Mouse (Mus musculus) c-Kit-negative CD71-positive TER-119-positive erythroid progenitor cells, embryonic 14.5 days (primary cell): Measurements from ENCODE around the gene Fasn.
"Not testable (repeated sequence)": the region's sequence is repeated elsewhere in the genome, so short reads cannot be mapped to it uniquely, and the experiment has no call there.

Experiments
- DNase-seq: peaks from one replicate; pipeline ENCODE4 v3.0.0-alpha.2; 2013; ENCODE audit warnings: low read depth, low spot score

Gene Fasn

DNA sequence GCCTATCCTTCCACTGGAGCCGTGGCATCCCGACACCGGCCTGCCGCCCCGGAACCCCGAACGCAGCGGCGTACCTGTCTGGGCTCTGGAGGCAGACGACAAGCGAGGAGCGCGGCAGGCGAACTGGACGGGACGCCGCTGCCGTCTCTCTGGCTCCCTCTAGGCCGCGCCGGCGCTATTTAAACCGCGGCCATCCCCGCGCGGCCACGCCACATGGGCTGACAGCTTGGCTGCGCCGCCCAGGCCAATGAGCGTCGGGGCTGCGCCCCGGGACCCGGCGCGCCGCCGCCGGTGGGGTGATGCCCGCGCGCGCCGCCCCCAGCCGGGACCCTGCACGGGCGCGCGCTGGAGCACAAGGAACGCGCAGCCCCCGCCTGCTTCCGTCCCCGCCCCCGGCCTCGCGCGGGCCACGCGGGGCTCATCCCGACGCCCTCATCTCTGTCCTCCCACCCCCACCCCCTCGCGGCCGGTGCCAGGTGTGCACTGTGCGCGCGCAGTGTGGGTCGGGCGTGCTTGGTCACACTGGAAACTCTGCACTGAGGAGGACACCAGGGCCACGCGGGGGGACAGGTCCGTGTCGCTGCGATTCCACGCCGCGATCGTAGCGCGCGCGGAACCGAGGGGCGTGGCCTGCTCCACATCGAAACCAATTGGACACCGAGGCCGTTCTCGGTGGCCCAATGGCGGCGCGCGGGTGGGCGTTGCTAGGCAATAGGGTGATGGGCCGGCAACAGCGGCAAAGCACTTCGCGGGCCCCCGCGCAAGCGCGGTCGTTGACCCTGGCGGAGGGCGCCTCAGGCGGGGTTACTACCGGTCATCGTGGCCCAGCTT lies at the start of gene Fasn:
Gene Fasn (minus strand): TSS at position 592 of the 831 bp plus-strand sequence.
- peak; percentile 63 for DNase-seq

DNA sequence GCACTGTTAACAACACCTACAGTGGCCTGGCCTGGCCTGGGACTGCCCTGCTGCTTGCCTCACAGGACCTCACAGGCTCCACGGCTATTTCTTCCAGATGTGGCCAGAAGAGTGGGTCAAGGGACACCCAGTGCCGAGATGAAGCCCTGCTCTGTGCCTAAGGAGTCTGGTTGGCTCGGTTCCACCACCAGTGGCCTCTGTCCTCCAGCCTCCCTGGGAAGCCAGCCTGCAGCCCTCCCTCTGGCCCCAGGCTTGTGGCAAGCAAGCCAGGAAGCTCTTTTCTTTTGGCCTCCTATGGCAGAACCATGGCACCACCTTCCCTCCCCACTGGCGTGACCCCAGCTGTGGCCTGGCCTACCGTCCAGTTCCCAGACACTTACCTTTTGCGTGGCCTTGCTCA lies 48.9 kb upstream of the Fasn start:
- DNase-seq, result no peak

DNA sequence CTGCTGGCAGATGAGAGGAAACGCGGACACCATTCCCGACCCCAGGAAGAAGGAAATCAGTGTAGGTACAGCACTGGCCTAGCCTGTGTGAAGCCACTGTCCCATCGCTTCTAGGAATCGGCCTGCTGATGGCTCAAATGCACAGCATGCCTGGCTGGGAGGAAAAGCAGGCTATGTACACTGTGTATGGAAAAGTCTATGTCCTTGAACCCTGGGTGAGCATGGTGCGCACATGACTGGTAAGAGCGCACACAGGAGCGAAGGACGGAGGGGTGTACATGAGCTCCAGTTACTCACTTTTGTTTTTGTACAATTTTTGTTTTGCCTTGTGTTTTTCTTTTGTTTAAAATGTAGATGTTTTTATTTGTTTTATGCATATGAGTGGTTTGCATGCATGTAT lies 47.2 kb upstream of the Fasn start:
- no peak for DNase-seq

DNA sequence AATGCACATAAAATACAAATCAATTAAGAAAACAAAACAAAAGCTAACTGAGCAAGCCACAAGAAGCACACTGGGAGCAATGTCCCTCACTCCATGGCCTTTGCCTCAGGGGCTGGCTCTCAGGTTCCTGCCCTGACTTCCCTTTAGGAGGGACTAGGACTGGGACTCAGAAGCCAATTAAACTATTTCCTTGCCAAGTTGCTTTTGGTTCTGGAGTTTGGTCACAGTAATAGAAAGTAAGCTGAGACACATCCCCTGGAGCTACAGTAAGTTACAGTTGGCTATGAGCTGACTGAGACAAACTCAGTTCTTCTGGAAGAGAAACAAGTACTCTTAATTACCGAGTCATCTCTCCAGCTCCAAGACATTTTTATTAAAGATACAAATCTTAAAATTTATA lies 41.5 kb upstream of the Fasn start:
- no peak for DNase-seq

DNA sequence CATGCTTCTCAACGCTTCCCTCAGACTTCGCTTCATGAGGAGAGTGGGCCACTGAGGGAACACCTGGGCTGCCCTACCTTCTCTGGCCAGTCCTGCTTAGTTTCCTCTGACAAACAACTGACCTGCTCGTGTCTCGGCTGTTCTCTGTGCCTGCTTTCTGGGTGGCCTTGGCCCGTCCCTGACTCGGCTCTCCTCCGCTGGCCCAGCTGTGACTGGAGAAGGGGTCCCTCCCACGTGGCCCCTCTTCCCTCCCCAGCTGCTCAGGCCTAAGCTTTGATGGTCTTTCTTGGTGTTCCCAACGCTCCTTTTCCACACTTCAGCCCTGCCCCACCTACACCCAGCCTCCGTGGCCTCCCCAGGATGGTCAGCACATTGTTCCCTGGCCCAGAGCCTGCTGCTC lies 38.5 kb upstream of the Fasn start:
- DNase-seq, result no peak

DNA sequence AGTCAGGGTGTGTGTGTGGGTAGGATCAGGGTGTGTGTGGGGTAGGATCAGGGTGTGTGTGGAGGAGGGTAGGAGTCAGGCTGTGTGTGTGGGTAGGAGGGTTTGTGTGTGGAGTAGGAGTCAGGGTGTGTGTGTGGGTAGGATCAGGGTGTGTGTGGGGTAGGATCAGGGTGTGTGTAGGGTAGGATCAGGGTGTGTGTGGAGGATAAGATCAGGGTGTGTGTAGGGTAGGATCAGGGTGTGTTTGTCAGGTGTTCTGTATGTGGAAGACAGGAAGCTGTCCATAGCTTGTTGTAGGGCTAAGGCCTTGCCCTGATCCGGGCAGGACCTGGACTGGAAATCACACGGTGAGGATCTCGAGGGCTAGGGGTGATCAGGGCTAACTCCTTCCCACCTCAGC lies 31.6 kb upstream of the Fasn start:
- DNase-seq, result not testable (repeated sequence)

DNA sequence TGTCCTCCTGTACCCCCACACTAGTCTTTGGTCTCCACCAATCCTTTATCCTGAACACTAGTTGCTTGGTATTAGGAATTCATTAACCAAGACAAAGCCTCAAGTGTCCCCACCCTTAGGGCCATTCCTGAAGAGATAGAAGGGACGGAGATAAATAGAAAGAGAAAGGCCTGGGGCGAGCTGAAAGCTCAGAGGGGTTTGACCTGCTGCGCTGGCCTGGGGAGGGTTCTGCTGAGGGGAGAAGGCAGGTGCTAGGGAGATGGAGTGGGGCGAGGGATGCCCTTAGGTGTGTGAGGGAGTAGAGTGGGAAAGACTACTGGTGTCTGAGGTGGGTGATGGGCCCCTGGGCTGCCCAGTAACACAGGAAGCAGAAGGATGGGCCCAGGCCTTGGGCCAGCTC lies 29.4 kb upstream of the Fasn start:
- no peak for DNase-seq

DNA sequence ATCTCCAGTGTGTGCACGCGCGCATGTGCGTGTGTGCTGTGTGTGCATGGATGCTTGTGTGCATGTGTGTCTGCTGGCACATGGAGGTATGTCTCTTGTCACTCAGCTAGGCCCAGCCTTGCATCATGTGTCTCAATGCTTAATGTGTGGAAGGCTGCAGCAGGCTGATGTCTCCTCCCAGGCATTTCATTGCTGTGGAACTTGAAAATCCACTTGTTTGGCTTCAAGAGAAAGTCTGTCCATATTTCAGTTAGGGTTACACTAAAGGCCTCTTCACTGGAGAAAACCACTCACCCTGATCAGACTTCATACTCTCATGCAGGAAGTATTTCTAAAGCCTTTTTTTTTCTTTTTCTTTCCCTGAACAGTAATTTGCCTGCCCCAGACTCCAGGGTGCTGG lies 28.8 kb upstream of the Fasn start:
- DNase-seq, result no peak

DNA sequence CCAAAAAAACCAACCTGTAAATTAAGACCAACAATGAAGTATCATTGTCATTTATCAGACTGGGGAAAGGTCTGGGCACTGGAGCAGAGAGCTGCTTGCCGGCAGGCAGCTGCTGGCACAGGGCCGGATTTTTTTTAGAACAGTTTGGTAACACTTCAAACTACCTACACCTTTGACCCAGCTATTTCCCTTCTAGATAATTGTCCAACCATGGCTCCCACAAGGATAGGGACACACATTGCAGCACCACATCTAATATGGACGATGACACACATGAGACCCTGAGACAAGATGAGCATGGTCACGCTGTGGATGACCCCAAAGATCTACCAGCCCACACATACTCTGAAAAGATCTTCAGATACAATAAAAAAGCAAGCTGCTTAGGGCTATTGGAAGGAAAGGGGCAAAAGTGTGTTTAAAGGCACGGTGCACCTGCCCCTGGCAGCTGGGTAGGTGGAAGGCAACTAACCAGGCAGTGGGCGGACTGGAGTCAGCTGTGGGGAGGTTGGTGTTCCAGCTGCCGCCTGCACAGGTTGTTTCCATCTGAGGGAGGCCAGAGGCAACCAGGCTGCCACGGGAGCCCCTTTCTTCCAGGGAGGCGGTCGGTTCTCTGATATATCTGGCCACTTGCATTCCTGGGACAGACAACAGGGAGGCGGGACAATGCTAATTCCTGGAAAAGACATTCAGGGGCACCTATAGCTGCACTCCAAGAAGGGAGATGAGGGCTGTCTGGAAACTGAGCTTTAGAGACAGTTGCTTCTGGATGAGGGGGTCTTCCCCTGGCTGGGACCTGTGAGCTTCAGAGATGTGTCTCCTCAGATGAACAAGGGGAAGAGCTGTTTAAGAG lies 28.0 kb upstream of the Fasn start:
- no peak for DNase-seq

DNA sequence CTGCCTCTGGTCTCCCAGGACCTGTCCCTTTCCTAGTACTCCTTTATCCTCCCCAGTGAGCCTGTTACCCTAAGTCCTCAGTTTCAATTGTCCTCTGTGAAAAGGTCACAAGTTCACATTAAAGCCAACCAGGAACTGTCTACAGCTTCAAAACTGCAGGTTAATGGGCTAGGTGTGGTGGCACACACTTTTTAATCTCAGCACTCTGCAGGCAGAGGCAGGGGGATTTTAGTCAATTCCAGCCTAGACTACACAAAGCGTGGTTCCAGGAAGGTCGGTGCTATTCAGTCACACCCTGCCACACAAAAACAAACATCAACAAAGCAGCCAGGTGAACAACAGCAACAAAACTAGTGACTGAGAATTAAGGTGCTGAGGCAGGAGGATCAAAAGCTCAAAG lies 27.2 kb upstream of the Fasn start:
- no peak for DNase-seq

DNA sequence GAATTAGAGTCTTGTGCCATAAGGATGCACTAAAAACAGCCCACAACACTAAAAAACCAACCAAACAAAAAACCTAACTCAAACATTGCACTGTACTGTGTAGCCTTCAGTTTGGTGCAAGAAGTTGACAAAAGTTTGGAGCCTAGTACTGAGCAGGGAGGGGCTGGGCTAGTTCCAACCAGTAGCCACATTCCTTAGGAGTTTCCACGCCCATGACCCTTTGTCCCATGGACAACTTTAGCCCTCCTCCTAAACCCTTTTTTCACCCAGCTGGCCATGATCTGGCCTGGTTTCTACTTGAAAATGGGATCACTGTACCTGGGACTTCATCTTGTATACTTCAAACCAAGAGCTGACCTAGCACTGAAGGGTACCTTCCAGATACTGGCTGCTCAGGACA lies 26.8 kb upstream of the Fasn start:
- DNase-seq, result no peak

DNA sequence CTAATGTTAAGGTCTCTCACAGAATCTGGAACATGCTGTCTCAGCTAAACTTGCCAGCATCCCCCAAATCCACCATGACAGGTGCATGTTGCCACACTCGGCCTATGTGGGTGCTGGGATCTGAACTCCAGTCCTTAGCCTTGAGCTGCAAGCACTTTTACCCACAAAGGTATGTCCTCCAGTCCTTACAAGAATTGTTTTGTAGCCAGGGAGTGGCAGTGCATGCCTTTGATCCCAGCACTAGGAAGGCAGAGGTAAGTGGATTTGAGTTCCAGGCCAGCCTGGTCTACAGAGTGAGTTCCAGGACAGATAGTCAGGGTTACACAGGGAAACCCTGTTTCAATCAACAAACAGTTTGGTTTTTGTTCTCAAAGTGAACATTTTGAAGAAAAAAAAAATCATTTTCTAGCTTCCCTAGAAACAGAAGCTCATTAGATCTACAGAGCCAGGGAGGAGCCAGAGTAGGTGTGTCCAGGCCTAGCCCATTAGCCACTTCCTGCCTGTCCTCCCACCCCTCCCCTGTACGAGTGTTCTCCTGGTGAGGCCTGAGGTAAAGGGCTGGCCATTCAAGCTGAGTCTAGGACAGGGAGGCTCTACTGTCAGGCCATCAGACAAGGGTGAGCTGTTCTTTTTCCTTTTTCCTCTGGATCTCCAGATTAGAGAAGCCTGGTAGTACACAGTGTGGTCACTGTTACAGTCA lies 26.1 kb upstream of the Fasn start:
- DNase-seq, result no peak

DNA sequence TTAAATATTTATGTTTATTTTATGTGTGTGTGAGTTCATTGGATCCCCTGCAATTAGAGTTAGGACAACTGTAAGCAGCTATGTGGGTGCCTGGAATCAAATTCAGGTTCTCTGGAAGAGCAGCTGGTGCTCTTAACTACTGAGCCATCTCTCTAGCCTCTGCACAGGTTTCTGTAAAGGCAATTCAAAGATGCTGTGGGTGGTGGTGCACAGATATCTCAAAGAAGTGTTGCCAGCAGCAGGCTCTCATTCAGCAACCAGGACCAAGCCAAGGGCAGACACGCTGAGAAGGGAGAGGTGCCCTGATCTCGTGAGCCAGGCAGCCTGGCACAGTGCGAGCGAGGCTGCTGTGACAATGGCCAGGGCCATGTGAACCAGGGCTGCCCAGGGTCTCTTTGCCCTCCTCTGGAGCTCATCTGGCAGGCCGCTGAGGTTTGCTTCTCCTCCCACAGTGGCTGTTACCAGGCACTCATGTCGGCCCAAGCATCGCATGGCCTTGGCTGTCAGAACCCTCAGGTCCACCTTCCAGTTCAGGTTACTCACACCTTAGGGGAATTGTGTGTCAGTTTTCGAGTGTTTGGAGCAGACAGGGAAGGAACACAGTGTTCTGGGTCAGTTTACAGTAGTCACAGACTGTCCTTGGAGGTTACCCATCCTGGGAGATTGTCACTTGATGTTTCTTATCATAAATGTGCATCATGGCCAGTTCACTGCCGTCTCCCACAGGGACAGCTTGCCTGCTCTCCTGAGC lies 22.6 kb upstream of the Fasn start:
- DNase-seq, result no peak

DNA sequence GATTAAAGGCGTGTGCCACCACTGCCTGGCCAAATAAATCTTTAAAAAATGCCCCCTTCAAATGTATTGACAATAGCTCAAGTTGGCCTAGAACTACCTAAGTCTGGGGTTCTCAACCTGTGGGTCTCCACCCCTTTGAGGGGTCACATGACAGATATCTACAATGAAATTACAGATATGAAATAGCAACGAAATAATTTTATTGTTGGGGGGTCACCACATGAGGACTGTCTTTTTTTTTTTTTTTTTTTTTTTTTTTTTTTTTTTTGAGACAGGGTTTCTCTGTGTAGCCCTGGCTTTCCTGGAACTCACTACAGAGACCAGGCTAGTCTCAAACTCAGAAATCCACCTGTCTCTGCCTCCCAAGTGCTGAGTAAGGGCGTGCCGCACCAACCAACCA lies 20.0 kb upstream of the Fasn start:
- no peak for DNase-seq

DNA sequence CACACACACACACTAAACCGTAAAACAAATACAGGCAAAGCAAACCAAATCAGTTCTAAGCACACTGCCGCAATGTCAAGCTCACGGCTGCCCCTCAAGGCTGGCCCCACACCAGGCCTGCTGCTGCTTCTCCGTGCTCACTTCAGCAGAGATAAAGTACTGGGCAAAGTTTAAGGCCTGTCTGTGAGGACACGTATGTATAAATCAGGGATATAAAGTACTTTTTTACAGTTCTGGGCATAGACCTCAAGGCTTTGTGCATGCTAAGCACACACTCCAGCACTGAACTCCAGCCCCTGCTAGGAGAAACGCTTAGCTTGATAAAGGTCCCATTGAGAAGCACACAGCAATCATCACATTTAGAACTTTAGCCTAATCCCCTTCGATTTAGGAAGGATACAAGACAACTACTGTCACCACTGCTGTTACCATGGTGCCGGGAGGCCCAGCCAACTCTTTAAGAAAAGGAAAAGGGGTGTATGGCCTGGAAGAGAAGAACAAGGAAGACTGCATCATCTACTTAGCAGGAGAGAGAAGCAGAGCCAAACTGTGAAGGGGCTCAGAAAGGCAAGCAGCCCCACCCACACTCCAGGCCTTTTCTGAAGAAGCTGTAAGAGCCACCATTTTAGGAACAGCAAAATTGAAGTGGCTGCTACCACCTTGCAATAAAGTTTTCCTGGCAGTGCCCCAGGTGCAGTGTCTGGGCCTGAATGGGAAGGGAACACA lies 9.4 kb upstream of the Fasn start:
- no peak for DNase-seq

DNA sequence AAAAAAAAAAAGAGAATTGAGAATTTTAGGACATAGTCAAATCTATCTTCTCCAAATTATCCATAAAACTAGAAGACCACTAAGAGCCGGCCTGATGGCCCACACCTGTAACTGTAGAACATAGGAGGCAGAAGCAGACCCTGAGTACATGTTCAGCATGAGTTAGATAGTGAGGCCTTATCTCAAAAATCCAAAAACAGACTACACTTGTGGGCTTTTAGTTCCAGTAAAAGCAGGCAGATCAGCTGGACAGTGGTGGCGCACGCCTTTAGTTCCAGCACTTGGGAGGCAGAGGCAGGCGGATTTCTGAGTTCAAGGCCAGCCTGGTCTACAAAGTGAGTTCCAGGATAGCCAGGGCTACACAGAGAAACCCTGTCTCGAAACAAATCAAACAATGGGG lies 8.6 kb upstream of the Fasn start:
- DNase-seq, result not testable (repeated sequence)

DNA sequence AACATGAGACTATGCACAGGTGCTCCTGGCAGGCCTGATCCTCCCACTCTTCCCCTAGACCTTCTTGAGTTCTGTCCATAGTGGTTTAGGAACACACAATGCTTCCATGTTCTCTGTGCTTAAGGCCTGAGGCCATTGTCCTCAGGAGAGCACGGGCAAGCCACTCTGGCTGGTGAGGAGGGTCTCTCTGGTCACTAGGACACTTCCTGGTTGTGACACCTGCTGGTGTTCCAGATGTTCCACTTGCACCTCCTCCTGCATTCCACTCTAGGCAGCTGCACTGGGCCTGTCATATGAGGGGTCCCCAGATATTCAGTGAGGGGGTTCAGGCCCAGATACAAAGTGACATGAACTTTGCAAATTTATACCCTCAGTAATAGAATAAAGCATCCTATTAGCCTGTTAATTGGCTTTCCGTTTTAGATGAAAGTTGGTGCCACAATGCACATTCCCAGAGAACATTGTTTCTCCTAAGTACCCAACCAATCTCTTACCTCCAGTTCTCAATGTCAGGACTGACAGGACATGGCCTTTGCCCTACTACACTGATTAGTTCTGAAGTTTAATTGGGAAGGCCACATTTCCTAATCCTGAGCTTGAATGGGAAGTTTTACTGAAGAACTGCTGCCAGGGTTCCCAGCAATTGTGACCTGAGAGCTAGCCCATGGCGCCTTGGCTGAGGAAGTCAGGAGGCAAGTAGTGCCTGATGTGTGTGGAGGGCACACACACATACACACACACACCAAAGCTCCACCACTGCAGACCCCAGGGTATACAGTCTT lies 7.5 kb upstream of the Fasn start:
- no peak for DNase-seq

DNA sequence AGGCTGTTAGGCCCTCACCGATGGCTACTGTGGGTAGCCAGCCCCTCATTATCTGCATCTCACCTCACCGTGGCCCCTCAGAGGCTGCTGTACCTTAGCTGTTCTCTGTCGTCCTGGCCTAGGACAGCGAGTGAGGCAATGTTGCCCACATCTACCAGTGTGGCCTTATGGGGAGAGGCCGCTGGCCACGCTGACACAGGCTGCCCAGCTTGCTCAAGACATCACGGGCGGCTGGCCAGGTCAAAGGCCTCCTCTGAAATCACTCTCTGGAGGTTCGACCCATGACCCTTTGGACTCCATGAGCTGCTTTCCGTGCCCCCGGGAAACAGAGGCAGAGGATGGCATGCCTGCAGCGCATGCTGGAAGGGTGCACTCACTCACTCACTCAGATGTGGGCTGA lies 6.3 kb upstream of the Fasn start:
- DNase-seq, result no peak

DNA sequence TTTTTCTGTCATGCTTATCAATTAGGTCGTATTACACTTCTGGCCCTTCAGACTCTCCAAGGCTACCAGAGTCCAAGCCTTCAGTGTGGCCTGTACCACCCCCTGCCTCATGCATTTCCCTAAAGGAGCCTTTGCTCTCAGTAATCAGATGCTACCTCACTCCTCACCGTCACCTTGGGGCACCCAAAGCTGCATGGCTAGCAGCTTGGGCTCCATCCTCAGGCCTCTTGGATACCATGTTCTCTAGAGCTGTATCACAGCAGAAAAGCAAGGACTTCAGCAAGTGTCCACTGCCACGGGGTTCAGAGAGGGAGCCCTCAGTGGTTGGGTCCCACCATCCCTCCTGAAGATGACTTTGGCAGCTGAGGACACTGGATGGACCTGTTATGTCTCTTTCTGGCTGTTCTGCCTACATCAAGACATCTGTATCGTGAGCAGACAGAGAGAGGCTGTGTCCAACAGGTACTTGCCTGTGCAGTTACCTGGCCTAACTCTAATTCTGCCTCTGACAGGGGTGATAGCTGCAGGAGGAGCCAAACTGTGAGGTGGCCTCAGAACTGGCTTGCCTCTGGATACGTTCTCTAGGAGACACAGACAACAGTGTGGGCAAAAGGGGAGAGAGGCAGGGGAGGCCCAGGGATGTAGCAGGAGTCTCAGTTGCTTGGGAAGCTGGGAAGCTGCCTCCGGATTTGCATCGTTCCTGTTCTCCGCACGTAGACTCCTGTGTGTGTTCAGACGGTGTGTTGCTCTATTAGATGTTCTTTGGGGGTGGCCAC lies 5.6 kb upstream of the Fasn start:
- DNase-seq, result no peak
